Mouse (Mus musculus): ENCODE measurements around the gene Cbx2.

Gene Cbx2

DNA sequence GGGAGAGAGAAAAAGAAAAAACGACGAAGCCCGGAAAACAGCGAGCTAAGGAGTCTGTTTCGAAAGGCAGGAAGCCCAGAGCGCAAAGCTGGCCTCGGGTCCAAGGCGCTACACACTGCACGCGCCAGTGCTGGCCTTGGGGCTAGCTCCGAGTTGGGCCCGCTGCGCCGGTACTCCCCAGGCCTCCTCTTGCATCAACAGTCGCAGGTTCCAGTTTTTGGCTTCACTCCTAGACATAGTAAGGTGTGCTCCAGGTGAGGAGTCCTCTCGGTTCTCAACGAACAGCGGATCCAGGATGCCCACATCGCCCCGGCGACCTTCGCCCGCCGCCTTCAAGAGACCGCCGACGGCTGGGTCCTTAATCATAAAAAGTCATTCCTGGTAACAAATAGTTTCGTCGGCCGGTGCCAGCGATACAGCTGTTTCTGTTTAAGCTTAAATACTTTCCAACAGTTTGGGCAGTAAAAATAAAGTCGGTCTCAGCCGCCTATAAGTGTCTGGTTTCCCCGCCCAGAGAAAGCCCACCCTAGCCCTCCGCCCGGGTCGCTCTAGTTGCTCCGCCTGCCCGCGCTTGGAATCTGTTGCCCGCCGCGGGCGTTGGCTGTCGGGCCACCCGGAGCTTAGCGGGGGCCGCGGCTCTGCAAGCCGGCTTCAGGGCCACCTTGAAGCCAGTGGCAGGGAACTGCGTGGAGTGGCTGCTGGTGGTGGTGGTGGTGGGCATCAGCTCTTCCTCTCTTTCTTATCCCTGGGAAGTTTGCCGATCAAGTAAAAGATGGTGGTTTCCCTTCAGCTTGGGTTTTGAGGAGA lies 19.9 kb downstream of the Cbx2 start:
- no peak for DNase-seq (ENCODE audit: low spot score)

DNA sequence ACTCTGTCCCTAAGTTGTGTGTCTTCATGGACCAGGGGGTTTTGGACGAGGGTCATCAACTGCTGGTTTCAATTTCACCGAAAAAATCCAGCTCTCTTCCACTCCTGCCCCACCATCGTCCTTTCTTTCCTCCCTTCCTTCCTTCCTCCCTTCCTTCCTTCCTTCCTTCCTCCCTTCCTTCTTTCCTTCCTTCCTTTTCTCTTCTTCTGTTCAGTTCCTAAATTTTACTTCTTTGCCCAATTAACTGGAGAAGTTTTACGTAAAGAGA lies 20.4 kb downstream of the Cbx2 start:
- no peak for DNase-seq (ENCODE audit: low spot score)

DNA sequence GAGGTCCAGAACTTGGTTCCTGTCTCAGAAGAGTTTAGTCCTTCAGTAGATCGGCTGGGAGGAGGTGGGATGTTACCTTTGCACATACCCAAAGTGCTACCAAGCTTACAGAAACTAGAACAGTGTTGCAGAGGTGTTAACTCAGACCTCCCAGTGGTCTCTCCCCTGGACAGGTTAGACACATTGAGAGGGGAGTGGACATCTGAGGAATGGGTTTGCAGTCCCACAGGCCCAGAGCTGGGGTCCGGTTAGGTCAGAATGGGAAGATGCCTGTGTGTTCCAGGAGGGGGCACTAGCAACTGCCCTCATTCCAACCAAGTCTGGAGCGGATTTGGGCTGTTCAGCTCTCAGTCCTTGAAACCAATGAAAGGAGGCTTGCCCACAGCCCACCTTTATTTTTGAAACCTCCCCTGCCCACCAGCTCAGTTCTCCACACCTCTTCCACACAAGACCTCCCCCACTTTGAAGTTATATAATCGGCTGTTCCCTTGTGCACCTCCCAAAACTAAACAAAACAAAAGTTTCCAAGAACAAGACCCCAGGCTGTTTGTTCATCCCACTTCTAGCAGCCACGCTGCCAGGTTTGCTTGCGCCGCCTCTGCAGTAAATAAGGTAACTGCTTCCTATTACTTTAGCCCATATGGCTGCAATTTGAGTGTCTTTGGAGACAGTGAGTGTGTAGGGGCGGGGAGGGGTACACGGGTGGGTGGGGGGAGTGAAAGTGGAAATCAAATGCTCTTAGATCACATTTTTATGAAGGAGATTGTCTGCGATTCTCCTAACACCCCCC lies 21.2 kb downstream of the Cbx2 start:
- no peak for DNase-seq (ENCODE audit: low spot score)

DNA sequence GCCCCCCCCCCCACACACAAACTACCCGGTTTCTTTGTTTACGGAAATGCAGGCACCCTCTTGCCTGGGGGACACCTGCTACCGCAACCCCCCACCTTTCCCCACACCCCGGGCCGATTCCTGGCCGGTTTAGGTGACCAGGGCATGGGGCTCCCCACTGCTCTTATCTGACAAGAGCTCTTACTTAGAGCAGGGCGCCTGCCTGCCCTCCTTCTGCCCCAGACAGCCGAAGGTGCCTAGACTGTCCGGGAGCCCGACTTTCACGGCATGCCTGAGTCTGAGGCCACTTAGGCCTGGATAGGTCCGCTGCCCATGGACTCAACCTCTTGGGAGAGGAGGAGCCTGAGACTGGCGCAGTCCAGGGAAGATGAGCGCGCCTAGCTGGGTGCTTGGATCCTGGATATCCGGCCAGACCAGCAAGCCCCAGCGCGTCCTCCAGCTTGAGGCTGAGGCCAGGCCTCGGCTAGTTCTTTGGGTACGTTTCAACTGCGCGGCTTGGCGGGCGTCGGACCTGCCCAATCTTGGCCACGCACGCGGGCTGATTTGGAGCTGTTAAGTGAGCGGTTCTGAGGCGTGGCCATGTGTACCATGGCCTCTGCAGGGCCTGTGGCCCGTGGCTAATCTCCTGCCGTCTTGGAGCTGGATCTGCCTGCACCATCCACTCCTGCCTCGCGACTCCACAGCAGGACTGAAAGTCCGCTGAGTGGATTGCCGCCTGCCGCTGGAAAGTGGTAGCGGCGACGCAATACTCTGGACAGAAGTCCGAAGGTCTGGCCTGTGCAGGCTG lies 22.0 kb downstream of the Cbx2 start:
- no peak for DNase-seq (ENCODE audit: low spot score)

DNA sequence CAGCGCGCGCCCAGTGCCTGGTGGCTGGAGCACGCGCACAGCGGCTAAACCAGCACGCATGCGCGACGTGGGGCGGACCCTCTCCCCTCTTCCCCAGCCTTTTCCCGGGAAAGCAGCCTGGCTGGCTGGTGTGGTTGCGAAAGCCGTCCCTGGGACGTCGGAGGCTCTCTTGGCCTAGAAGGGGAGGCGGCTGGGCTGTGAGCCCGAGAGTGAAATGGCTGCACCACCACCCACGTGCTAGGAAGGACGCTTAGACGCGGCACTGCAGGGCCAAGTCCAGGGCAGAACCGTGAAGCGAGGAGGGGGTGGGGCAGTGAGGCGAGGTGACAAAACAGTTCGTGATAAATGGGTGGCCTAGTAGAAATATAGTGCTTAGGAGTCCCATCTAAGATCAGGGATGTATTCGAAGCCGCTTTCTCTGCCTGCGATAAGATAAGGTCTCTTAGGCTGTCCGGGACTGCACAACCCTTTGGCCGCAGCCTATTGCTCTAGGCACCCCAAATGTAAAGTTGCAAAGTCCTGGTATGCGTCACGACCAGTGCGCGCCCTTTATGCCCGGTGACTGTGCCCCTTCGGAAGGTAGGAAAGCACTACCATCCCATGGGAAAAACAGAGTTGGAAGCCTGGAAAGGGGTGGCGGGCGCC lies 24.0 kb downstream of the Cbx2 start:
- no peak for DNase-seq (ENCODE audit: low spot score)

DNA sequence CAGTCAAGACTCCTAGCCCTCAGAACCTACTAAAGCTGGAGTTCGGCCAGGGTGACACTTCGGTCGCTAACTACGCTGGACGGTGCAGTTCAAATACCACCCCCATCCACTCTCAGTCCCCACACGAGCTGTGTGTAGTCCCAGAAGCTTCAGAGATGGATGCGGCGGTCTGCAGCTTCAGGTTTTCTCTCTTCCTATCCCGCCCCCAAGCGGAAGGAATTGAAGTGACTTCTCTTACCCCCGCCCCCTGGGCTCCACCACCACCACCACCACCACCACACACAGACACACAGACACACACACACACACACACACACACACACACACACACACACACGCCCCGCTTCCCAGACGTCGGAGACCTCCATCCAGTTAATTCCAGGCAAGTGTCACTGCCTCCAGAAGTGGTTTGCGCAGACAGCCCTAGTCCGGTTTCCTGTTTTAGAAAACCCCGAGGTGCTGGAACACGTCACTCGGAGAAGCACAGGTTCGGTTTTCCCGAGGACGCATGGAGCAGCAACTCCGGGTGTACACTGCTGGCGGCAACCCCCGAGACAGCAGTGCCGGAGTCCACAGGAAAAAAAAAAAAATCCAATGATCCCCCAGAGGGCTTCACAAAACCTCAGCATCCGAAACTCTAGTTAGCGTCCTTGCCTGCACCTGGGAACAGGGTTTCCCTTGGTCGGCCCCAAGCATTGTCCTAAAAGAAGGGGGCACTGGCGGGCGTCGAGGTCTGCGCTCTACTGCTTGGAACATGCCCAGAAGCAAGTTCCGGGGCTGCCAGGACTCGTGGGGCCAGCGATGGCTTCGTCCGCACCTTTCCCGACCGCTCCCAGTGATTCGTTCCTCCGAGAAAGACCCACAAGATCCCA lies 24.7 kb downstream of the Cbx2 start:
- no peak for DNase-seq (ENCODE audit: low spot score)

DNA sequence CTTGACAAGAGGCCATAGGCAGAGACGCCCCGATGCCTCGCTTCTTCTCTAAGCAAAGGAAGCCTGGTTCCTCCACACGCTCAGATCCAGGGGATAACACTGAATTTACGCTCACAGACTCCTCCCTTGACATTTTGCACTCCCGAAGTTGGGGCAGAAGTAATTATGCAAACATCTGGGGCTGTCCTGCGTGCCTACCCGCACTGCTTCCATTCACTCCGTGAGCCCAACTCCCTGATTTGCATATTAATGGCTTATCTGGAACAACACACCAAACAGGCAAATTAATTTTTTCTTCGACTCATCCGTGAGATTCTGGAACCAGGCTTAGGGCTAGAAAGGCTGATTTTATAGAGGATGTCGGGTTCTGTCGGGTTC lies 25.4 kb downstream of the Cbx2 start:
- DNase-seq (ENCODE audit: low spot score): no peak

DNA sequence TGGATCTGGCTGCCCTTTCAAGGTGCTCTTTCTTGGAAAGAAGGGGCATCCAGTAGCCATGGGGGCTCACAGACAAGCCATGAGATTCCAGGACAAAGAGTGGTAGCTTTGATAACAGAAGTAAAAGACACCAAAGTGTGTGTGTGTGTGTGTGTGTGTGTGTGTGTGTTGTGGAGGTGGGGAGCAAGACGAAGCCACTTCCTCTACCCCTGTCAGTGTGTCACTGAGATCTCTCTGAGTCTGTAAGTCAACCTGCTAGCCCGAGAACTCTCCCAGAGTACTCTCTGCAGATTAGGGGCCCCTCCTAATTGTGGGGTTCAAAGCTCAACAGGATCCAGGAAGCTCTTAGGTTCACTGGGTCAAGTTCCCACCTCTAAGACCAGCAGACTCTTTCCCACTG lies 27.6 kb downstream of the Cbx2 start:
- no peak for DNase-seq (ENCODE audit: low spot score)

DNA sequence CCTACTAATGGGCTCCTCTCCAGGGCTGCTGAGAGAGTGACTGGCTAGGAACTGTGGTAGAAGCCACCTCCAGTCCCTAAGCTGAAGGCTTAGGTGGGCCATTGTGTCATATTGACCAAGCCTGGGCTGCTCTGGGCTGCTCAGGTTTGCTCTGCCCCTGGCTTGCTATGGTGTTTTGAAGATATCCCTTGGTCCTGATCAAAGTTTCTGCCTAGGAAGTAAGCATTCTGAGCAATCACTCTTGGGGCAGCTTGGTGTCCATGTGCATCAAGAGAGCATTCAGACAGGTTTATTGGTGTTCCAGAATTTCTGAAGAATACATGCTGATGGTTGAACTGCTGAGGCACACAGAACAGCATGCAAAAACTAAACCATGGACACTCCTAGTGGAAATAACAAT lies 28.7 kb downstream of the Cbx2 start:
- no peak for DNase-seq (ENCODE audit: low spot score)

DNA sequence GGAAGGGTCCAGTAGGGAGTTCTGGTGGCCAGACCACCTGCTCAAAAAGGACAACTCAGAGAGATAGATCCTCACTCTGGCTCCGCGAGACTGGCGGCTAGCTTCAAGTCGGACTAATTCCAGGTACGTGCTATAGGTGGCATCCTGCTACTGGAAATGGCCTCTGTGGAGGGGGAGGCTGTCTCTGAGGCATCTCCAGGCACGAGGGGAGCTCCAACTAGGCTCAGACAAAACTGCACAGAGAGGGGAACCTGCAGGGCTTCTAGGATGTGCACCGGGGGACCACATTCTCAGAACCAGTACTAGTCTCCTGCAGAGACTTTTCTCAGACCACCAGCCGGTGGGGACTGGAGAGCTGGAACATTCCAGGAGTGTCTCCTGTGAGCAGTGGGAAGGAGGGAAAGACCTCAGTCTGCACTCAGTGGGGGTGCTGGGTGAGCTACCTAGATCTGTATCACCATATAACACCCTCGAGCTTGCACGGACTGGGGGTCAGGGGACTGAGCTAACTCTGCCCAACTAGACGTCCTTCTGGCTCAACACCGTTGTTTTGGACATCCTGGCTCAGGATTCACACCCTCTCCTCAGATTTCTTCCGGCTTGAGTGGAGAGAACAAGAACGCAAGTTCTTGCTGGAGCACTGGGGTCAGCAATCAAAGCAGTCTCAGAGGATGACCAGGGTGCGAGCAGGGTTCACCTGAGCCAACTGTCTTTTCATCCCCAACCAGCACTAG lies 29.3 kb downstream of the Cbx2 start:
- no peak for DNase-seq (ENCODE audit: low spot score)

DNA sequence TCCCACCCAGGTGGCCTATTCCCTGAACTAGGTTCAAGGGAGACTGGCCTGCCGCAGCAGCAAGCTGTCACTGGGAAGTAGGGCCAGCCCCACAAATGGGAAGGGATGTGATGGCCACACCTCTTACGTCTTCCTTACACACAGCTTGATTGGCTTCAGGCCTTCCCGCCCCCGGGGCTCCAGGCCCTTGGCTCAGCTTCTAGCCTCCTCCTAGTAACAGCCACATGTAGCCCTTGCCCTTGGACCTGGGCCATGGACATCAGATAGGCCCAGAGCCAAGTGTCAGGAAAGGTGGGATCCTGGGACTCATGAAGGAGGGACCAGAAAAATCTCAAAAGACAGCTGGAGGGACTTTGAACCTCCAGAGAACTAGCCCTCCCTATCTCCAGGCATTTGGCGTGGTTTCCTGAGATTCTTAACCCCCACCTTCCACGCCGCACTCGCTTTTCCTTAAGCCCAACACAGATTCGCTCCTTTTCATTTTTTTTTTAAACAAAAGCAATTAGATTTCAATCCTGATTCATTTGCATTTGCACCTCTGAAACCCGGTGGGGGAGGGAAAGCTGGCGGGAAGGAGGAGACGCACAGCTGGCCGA lies 30.0 kb downstream of the Cbx2 start:
- no peak for DNase-seq (ENCODE audit: low spot score)

DNA sequence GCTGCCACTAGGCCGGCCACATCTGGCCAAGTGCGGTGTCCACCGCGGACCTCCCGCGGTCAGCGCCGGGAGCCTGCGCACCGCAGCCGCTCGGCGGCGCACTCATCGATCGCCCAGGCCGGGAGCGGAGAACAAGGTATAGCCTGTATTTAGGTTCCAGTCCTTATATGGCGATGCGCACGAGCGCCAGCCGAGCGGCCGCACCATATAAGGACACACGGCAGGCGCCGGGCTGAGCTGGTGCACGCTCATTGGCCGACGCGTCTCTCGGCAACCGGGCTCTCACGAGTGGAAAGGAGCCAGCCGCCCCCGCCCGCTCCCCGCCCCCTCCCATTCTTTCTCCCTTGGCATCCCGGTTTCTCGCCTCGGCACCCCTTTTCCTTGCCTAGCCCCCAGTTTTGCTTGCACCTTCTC lies 30.5 kb downstream of the Cbx2 start:
- no peak for DNase-seq (ENCODE audit: low spot score)

DNA sequence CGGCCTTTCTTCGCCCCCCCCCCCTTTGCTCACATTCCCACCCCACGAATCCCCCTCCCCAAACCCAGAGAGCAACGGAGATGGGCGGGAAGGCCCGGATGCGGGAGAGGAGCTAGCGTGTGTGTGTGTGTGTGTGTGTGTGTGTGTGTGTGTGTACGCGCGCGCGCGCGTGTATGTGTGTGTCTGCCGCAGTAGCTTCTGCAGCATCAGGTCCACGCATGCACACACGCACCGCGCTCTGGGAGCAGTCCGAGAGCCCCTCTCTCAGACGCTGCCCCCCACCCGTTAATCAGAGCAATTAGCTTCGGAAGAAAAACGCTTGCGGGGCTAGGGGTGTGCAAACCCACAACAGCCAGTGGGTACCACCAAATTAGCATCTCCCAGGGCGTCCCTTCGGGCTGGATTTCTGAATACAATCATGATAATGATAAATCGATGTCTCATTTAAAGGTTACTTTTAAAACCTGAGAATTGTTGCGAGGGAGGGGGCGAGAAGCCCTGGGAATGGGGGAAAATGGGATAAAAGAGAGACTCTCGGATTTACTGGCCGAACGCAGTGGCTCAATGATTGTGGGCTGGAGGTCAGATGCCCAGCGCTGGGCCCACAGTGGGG lies 31.1 kb downstream of the Cbx2 start:
- DNase-seq (ENCODE audit: low spot score): no peak

DNA sequence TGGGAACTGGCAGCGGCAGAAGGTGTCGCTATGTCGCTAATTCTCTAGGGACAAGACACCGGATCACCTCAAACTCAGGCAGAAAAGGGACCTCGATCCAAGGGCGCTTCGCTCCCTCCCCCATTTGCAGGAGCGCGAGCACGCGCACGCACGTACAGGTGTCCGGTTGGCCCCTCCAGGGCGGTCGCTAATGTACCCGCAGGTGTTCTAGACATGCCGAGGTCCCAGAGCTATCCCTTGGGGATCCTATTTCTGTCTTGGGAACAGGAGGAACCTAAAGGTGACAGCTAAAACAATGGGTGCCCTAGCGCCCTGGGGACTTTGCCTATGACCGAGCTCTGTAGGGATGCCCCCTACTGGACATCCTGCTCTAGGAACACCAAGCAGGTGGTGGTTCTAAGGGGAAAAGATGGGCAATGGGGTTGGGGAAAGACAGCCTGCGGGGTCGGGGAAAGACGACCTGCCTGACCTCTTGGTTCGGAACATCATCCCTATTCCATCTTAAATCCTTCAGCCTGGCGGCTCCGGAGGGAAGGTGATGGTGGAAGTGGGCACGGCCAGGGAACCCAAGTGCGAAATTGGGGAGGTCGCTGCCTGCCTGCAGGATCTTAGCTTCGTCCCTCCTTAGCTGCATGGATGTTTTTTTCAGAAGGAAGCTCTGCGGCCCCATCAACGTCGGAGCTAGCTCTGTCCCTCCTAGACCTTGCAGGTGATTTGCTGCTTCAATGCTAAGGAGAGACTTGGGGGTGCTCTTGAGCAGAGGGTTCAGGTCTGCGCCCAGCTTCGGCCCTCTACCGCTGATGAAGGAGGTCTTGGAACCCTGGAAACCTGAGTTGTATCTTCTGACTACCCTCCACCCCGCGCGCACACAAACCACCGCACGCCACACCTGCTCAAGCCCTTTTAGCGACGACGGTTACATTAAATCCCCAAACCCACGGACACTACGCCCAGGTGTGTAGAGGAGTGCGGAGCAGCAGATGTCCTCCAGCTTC lies 31.9 kb downstream of the Cbx2 start:
- no peak for DNase-seq (ENCODE audit: low spot score)

DNA sequence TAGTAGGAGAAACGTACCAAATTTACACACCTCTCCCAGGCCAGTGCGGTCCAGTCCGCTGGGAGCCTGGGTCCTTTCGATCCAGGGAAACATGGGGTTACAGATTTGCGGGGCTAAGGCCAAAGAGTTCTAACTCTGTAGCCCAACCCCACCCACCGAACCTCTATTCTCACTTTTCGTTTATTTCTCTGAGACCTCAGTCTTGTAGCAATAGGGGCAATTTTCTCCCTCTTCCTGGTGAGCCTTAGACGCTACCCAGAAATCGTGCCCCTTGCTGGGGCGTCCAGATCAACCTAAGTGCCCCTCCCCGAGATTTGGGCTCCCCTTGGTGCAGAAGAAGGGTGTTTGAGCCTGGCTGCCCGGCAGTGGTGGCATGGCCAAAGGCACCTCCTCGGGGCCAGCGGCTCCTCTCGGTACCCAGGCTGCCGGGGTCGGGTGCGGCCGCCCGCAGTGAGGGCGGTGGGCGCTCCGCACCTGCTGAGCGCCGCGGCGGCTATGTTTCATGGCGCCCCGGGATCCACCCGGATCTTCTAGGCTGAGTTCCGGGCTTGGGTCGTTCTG lies 32.9 kb downstream of the Cbx2 start:
- DNase-seq (ENCODE audit: low spot score): no peak

DNA sequence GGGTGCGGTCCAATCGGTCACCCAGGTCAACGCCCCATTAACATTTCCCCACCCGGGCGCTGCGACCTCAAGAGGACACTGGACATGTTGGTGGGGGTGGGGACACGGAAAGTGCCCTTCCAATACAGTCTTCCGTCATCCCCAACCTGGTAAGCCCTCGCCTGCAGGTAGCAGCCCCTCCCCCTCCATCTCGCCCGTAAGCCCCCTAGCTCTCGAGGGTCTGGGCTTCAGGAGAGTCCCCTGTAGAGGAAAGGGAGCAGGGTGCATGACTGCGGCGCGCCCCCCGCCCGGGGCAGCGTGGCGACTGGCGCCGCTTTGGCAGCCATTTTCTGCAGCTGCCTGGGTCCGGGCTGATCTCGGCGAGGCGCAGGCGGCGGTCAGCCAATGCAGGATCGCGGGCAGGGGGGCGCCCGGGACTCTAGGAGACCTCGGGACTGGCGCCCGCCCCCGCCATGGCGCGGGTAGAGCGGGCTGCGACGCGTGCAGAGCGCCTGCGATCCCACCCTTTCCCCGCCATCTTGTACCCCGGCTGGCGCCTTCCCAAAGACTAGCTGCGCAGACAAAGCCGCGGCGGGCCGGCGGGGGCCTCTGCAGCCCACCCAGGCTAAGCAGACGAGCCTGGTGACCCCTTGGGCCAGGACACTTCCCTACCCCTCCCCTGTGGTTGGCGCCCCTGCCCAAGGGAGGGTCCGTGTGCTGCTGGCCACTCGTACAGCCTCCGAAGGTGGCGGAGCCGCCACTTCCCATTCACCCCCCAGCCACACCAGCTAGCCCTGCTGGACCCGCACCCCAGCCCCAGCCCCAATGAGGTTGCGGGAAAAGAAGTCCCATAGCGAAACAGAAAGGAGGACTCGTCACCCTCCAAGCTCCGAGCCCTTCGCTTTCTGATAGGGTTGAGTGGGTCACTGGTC lies 33.8 kb downstream of the Cbx2 start:
- no peak for DNase-seq (ENCODE audit: low spot score)

DNA sequence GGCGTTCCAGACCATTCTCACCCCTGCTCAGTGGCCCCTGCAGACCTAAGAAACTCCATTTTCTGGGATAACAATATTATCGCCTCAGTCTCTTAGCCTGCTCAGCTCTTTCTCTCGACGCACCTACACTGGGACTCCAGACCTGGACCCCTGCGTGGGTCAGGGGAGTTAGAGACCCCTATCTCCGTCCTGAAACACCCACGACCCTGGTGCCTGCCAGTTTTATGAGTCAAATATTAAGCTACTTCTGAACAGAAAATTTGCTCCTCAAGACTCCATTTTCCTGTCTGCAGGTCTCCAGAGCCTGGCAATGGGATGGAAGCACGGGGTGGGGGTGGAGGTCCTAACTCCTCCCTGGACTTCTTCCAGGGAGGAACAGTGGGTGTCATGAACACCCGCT lies 34.5 kb downstream of the Cbx2 start:
- no peak for DNase-seq (ENCODE audit: low spot score)

Data from ovary, postnatal 14 days (tissue).